Mouse (Mus musculus) T-helper 1 cell (primary cell): ENCODE data around the gene Bahcc1.

ENCODE experiments used
- in situ Hi-C: fragments of 300-600 bp; cut with MboI, MseI; formaldehyde crosslinking; loops from one replicate; pipeline ENCODE4 v1.15.1; 2025; ENCODE audit warnings: high pct_unique_total_duplicates

The Bahcc1 gene

GRCm38 (mm10) chr11:120228116-120228890 is 4.4 kb upstream of the Bahcc1 start:
- in situ Hi-C loops: no loop called here

GRCm38 (mm10) chr11:120228911-120229437 is 3.8 kb upstream of the Bahcc1 start:
- in situ Hi-C loops: no loop called here

GRCm38 (mm10) chr11:120229861-120230751 is 2.6 kb upstream of the Bahcc1 start:
- in situ Hi-C loops: no loop called here

- in situ Hi-C loops: no loop called here
These were observed 1.8 kb upstream of the Bahcc1 start for GRCm38 (mm10) chr11:120230841-120231370.

GRCm38 (mm10) chr11:120231379-120231778 is 1.4 kb upstream of the Bahcc1 start:
- in situ Hi-C loops: no loop called here

- in situ Hi-C loops: no loop called here
These were observed 841 bp downstream of the Bahcc1 start for GRCm38 (mm10) chr11:120233441-120234135.

- in situ Hi-C loops: no loop called here
These were observed 1.5 kb downstream of the Bahcc1 start for GRCm38 (mm10) chr11:120234136-120234775.

- in situ Hi-C loops: no loop called here
These were observed 2.0 kb downstream of the Bahcc1 start for GRCm38 (mm10) chr11:120234776-120235181.

GRCm38 (mm10) chr11:120235385-120236113 is 2.8 kb downstream of the Bahcc1 start:
- in situ Hi-C loops: no loop called here

GRCm38 (mm10) chr11:120236114-120236437 is 3.3 kb downstream of the Bahcc1 start:
- in situ Hi-C loops: no loop called here

GRCm38 (mm10) chr11:120236438-120237165 is 3.9 kb downstream of the Bahcc1 start:
- in situ Hi-C loops: no loop called here

GRCm38 (mm10) chr11:120237166-120238131 is 4.7 kb downstream of the Bahcc1 start:
- in situ Hi-C loops: no loop called here

- in situ Hi-C loops: no loop called here
These were observed 5.6 kb downstream of the Bahcc1 start for GRCm38 (mm10) chr11:120238306-120238705.

- in situ Hi-C loops: no loop called here
These were observed 6.1 kb downstream of the Bahcc1 start for GRCm38 (mm10) chr11:120238751-120239359.

- in situ Hi-C loops: no loop called here
These were observed 6.8 kb downstream of the Bahcc1 start for GRCm38 (mm10) chr11:120239581-120239991.

GRCm38 (mm10) chr11:120240206-120240605 is 7.5 kb downstream of the Bahcc1 start:
- in situ Hi-C loops: no loop called here

GRCm38 (mm10) chr11:120240941-120241890 is 8.5 kb downstream of the Bahcc1 start:
- in situ Hi-C loops: no loop called here
